Mouse (Mus musculus) neural tube, embryonic 10.5 days (tissue): ENCODE results near the gene Mrgpra4.

Source experiments
- DNase-seq: peaks from one replicate; pipeline ENCODE4 v3.0.0-alpha.2; 2017; ENCODE audit warnings: low spot score; ENCODE audit errors: extremely low spot score

Gene Mrgpra4

GRCm38 (mm10) chr7:47981995-47982394 lies at the start of gene Mrgpra4:
Mrgpra4 (minus strand) TSS chr7:47982095.
- no peak for DNase-seq

DNA sequence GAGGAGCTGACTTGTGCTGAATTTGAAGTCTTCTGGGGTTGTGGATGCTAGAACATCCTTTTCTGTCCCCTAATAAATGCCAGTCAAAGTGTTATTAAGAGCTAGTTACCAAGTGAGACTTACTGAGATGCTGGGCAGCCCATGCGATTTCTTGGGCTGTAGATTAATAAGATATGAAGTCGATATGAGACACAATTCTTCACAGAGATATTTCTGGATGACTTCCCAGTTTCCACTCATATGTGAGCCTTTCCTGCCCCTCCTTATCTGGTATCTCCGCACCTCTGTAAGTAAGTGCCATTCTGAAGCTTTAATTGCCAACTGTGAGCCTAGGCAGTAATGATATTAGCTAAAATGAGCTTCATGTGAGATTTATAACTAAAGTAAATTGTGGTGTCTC lies 45.6 kb upstream of the Mrgpra4 start, which contains the start of gene Mrgprx1:
Mrgprx1 (minus strand) TSS at position 101 of the 400 bp plus-strand sequence.
- no peak for DNase-seq

GRCm38 (mm10) chr7:48017874-48018273 lies 36.0 kb upstream of the Mrgpra4 start:
- DNase-seq, result no peak

DNA sequence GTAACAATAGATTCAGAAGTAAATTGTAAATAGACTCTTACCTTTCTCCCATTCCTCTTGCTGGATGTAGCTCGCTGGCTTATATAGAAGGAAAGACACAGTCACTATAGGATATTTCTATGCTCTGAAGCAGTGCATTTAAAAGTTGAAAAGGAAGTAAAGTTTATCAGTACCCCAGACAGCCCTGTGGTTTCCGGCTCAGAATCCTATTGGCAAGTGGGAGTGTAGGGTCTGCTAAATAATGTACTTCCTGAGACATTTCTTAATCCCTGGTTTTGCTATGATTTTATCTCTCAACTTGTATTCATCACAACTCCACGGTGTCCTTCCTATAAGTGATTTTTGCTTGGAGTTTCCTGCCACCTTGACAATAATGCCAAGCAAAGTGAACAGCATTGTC lies 13.8 kb upstream of the Mrgpra4 start:
- DNase-seq, result no peak

- no peak for DNase-seq
Measured at GRCm38 (mm10) chr7:47986752-47987151, 4.9 kb upstream of the Mrgpra4 start.
